Mouse (Mus musculus) heart, embryonic 16.5 days (tissue): ENCODE measurements around the gene Pianp. TPM values are rescaled to one million over a fixed set of nuclear protein-coding genes. Genes with fewer than 3 reads are reported as not detected.

Experiments
- ATAC-seq: fragments of 200-750 bp; cut with Nextera tagmentation; replicated peaks from 2 replicates; pipeline ENCODE4 v1.8.0; 2017; ENCODE audit warnings: moderate number of reproducible peaks; ENCODE audit not compliant: insufficient read depth, low FRiP score; ENCODE audit errors: extremely low read depth
- H3K27ac ChIP-seq: fragments of 300-500 bp; sonication (generic); 2 replicates; pipeline ENCODE4 v1.5.1; 2014; ENCODE audit warnings: mild to moderate bottlenecking, low read length, control low read depth, moderate library complexity
- H3K27me3 ChIP-seq: fragments of 300-500 bp; sonication (generic); 2 replicates; pipeline ENCODE4 v1.6.1; 2014; ENCODE audit warnings: low read length, mixed read lengths; ENCODE audit not compliant: control insufficient read depth, insufficient read depth
- H3K36me3 ChIP-seq: fragments of 300-500 bp; sonication (generic); 2 replicates; pipeline ENCODE4 v1.6.1; 2014; ENCODE audit not compliant: control insufficient read depth, insufficient read depth
- H3K4me1 ChIP-seq: fragments of 300-500 bp; sonication (generic); 2 replicates; pipeline ENCODE4 v1.6.1; 2014; ENCODE audit warnings: low read length, mixed read lengths; ENCODE audit not compliant: control insufficient read depth, insufficient read depth
- H3K4me2 ChIP-seq: fragments of 300-500 bp; sonication (generic); 2 replicates; pipeline ENCODE4 v1.6.1; 2014; ENCODE audit warnings: low read depth, mild to moderate bottlenecking, control low read depth, low read length
- H3K4me3 ChIP-seq: fragments of 300-500 bp; sonication (generic); 2 replicates; pipeline ENCODE4 v1.5.1; 2014; ENCODE audit warnings: mild to moderate bottlenecking, control low read depth, low read length
- H3K9ac ChIP-seq: fragments of 300-500 bp; sonication (generic); 2 replicates; pipeline ENCODE4 v1.6.1; 2014; ENCODE audit warnings: low read length, control low read depth
- H3K9me3 ChIP-seq: fragments of 300-500 bp; sonication (generic); replicated peaks from 2 replicates; pipeline ENCODE4 v1.6.1; 2016; ENCODE audit warnings: low read length; ENCODE audit not compliant: control insufficient read depth
- WGBS: fragments of 180-500 bp; shearing (Covaris S2); extraction: QIAGEN DNeasy Blood & Tissue Kit; methylation state at CpG from one replicate; pipeline ENCODE4 v1.1.7; 2014; 5-methylcytosine and 5-hydroxymethylcytosine counted together
- polyA plus RNA-seq: library from polyadenylated mRNA; unstranded; fragments of >200 nt; fragmentation: Nextera tagmentation; extraction: Ambion mirVana; gene quantifications from 2 replicates; pipeline ENCODE4 v1.2.1, GENCODE M21; 2015

The Pianp gene
- 0.54 and 0.70 TPM in 2 replicates for polyA plus RNA-seq

GRCm38 (mm10) chr6:124996551-124997501, at the start of gene Pianp:
Gene Pianp (plus strand): TSS chr6:124996694.
- peak within 1 kb of the TSS; percentile 99 for H3K4me2 ChIP-seq
- no peaks in the 10 kb centered on the region for H3K9me3 ChIP-seq
- H3K4me3 ChIP-seq: peak within 1 kb of the TSS; percentile 65
- no peaks in the 10 kb centered on the region for H3K36me3 ChIP-seq
- H3K27ac ChIP-seq: no peak within 1 kb of the TSS
- H3K4me1 ChIP-seq: peaks cover 12% of the 10 kb centered on the region
- H3K9ac ChIP-seq: peak within 1 kb of the TSS; percentile 73
- H3K27me3 ChIP-seq: peaks cover 76% of the 10 kb centered on the region
- peak; percentile 37; the same call in 1 of the 2 replicates for ATAC-seq
- 1% methylated on average over 64 of the region's 78 CpGs for WGBS

GRCm38 (mm10) chr6:124953991-124954715, 42.3 kb upstream of the Pianp start:
- Histone ChIP-seq H3K27ac (no peak overlapping the region), H3K36me3 (peaks cover 13% of the 10 kb centered on the region), H3K4me1 (no peaks in the 10 kb centered on the region), H3K27me3 (no peaks in the 10 kb centered on the region), H3K4me2 (no peak overlapping the region), H3K9ac (no peak overlapping the region), H3K9me3 (no peaks in the 10 kb centered on the region), H3K4me3 (no peak overlapping the region)
- 89% methylated on average over 2 of the region's 2 CpGs for WGBS
- no peak for ATAC-seq

- Histone ChIP-seq H3K4me3 (no peak overlapping the region), H3K9me3 (no peaks in the 10 kb centered on the region), H3K27me3 (no peaks in the 10 kb centered on the region), H3K36me3 (peaks cover 22% of the 10 kb centered on the region), H3K27ac (no peak overlapping the region), H3K4me2 (no peak overlapping the region), H3K4me1 (no peaks in the 10 kb centered on the region), H3K9ac (no peak overlapping the region)
- no peak for ATAC-seq
- WGBS: 78% methylated on average over 4 of the region's 4 CpGs
These were observed 41.3 kb upstream of the Pianp start for GRCm38 (mm10) chr6:124955212-124955611.

GRCm38 (mm10) chr6:124958127-124958526, 38.4 kb upstream of the Pianp start:
- Histone ChIP-seq H3K4me1 (no peaks in the 10 kb centered on the region), H3K36me3 (peaks cover 28% of the 10 kb centered on the region), H3K27me3 (no peaks in the 10 kb centered on the region), H3K4me2 (no peak overlapping the region), H3K4me3 (no peak overlapping the region), H3K27ac (no peak overlapping the region), H3K9ac (no peak overlapping the region), H3K9me3 (no peaks in the 10 kb centered on the region)
- no peak for ATAC-seq
- 81% methylated on average over 3 of the region's 3 CpGs for WGBS

- H3K36me3 ChIP-seq: peaks cover 28% of the 10 kb centered on the region
- no peak overlapping the region for H3K9ac ChIP-seq
- H3K4me1 ChIP-seq: peaks cover 9% of the 10 kb centered on the region
- H3K27me3 ChIP-seq: no peaks in the 10 kb centered on the region
- H3K9me3 ChIP-seq: no peaks in the 10 kb centered on the region
- 90% methylated on average over 13 of the region's 13 CpGs for WGBS
- H3K4me3 ChIP-seq: no peak overlapping the region
- no peak for ATAC-seq
- no peak overlapping the region for H3K4me2 ChIP-seq
- no peak overlapping the region for H3K27ac ChIP-seq
These were observed 36.5 kb upstream of the Pianp start for GRCm38 (mm10) chr6:124959960-124960359.

GRCm38 (mm10) chr6:124961021-124961420, 35.5 kb upstream of the Pianp start:
- Histone ChIP-seq H3K27me3 (no peaks in the 10 kb centered on the region), H3K4me2 (no peak overlapping the region), H3K27ac (no peak overlapping the region), H3K36me3 (peaks cover 28% of the 10 kb centered on the region), H3K9me3 (no peaks in the 10 kb centered on the region), H3K4me3 (no peak overlapping the region), H3K4me1 (peaks cover 10% of the 10 kb centered on the region), H3K9ac (no peak overlapping the region)
- no peak for ATAC-seq
- WGBS: 93% methylated on average over 12 of the region's 12 CpGs

- WGBS: 26% methylated on average over 16 of the region's 16 CpGs
- ATAC-seq: 0 out of 2 replicates have a peak, but pooled peaks have one; percentile 2
These were observed 31.9 kb upstream of the Pianp start for GRCm38 (mm10) chr6:124964638-124965037.

GRCm38 (mm10) chr6:124965088-124965719, 31.3 kb upstream of the Pianp start, which contains the start of gene Cops7a:
Gene Cops7a (minus strand): TSS chr6:124965538.
- ATAC-seq: peak; percentile 94
- WGBS: under 1% methylated on average over 67 of the region's 68 CpGs
- peaks cover 5% of the 10 kb centered on the region; the same call in 1 of the 2 replicates for H3K9me3 ChIP-seq
- H3K4me3 ChIP-seq: peak within 1 kb of the TSS; percentile 90
- H3K4me2 ChIP-seq: peak within 1 kb of the TSS; percentile 98
- H3K9ac ChIP-seq: peak within 1 kb of the TSS; percentile 92
- peaks cover 16% of the 10 kb centered on the region for H3K4me1 ChIP-seq
- no peaks in the 10 kb centered on the region for H3K27me3 ChIP-seq
- peak within 1 kb of the TSS; percentile 92 for H3K27ac ChIP-seq
- peaks cover 17% of the 10 kb centered on the region for H3K36me3 ChIP-seq

More at GRCm38 (mm10) chr6:124964638-124965037, 31.9 kb upstream of the Pianp start:
- Histone ChIP-seq H3K27ac (peak overlapping the region; percentile 92), H3K27me3 (no peaks in the 10 kb centered on the region), H3K36me3 (peaks cover 22% of the 10 kb centered on the region), H3K9ac (peak overlapping the region; percentile 92), H3K4me1 (peaks cover 16% of the 10 kb centered on the region), H3K4me3 (peak overlapping the region; percentile 90), H3K4me2 (peak overlapping the region; percentile 98), H3K9me3 (peaks cover 5% of the 10 kb centered on the region; the same call in 1 of the 2 replicates)
